Mouse (Mus musculus) embryonic fibroblast, embryonic 13.5 days (primary cell): Measurements from ENCODE around the gene Pde4d.

Experiments
- CTCF ChIP-seq: IDR thresholded peaks from 2 replicates; pipeline ENCODE4 v1.5.1; 2011; ENCODE audit warnings: mild to moderate bottlenecking, control low read depth, low read length, moderate library complexity, borderline replicate concordance; ENCODE audit not compliant: insufficient read depth
- POLR2A ChIP-seq: IDR thresholded peaks from 2 replicates; pipeline ENCODE4 v1.6.1; 2011; ENCODE audit warnings: low read depth, mild to moderate bottlenecking, control low read depth, low read length, moderate library complexity

- no peak for TF ChIP-seq CTCF
- TF ChIP-seq POLR2A, result no peak
Measured at GRCm38 (mm10) chr13:109693769-109694168, 1244.0 kb downstream of the Pde4d start.
